In genomic region chr12:51886369-51886768, GRCm38 (mm10) we compare ENCODE assay signal across 22 mouse cellular contexts. TPM values are rescaled to one million over a fixed set of nuclear protein-coding genes. Genes with fewer than 3 reads are reported as not detected.
A peak's percentile ranks its signal among the peaks of the same experiment; 100 is the strongest.
DNase-seq lines count a peak whose midpoint lies in the region; ATAC-seq lines count a peak whose summit lies in the region.
"Had no signal": no experiment of that assay in that cellular context is flagged by ENCODE, and none has a peak within 500 bp of the region (broad histone marks: within the 10 kb centered on the region; RNA-seq: fewer than 3 reads in every experiment).

No protein-coding gene starts in this region.

- ATAC-seq in liver, embryonic 13.5 days (ENCODE audit: low read depth): no peak
- ATAC-seq in liver, embryonic 11.5 days (replicated peaks; ENCODE audit: low FRiP score): no peak
- no peak for ATAC-seq in forebrain, embryonic 15.5 days (replicated peaks)
- ATAC-seq: forebrain, embryonic 13.5 days; liver, embryonic 12.5 days; lung, postnatal 0 days had no signal

- no peak for DNase-seq in liver, embryonic 13.5 days
- no peak for DNase-seq in liver, embryonic 11.5 days (ENCODE audit: low spot score)
- DNase-seq in CD8-positive naive resting alpha-beta T cell, adult 2 months (ENCODE audit: low read depth in 2 of 2, low spot score in 2 of 2): peak; percentile 76 to 77
- peak; percentile 69 to 70 for DNase-seq in natural killer cell, adult 2 months (ENCODE audit: low spot score in 2 of 2)
- peak; percentile 80 for DNase-seq in thymus, postnatal 14 days
- DNase-seq in frontal cortex, postnatal 25 days (ENCODE audit: low spot score in 2 of 2): no peak
- no peak for DNase-seq in cerebellum, postnatal 14 days
- DNase-seq: adrenal gland, adult 2 months; cerebellum, adult 2 months; heart, postnatal 10 days; kidney, adult 8-10 months; kidney, postnatal 14 days; midbrain, embryonic 14.5 days; right cerebral cortex, postnatal 25 days had no signal

- H3K4me3 ChIP-seq in liver, embryonic 13.5 days (replicated peaks): no peak overlapping the region
- H3K4me3 ChIP-seq in liver, embryonic 11.5 days (ENCODE audit: low read depth, low read length): no peak overlapping the region
- H3K4me3 ChIP-seq in forebrain, embryonic 15.5 days: no peak overlapping the region
- H3K4me3 ChIP-seq: embryonic facial prominence, embryonic 10.5 days; forebrain, embryonic 13.5 days; layer of hippocampus, adult 2 months; liver, embryonic 12.5 days; megakaryocyte, embryonic 14.5 days; neural tube, embryonic 15.5 days had no signal

- H3K4me2 ChIP-seq in liver, embryonic 13.5 days: no peak overlapping the region
- H3K4me2 ChIP-seq in liver, embryonic 11.5 days: no peak overlapping the region
- H3K4me2 ChIP-seq in forebrain, embryonic 15.5 days (replicated peaks): no peak overlapping the region
- H3K4me2 ChIP-seq: forebrain, embryonic 13.5 days; liver, embryonic 12.5 days; neural tube, embryonic 15.5 days had no signal

- H3K27ac ChIP-seq in liver, embryonic 13.5 days: peak overlapping the region; percentile 18; the same call in 1 of the 2 replicates
- H3K27ac ChIP-seq in liver, embryonic 11.5 days (ENCODE audit: low read depth, low read length): no peak overlapping the region
- H3K27ac ChIP-seq in forebrain, embryonic 15.5 days (replicated peaks): no peak overlapping the region
- H3K27ac ChIP-seq: embryonic facial prominence, embryonic 10.5 days; forebrain, embryonic 13.5 days; layer of hippocampus, adult 2 months; liver, embryonic 12.5 days; neural tube, embryonic 15.5 days had no signal

- no peak overlapping the region for H3K9ac ChIP-seq in liver, embryonic 13.5 days
- no peak overlapping the region for H3K9ac ChIP-seq in liver, embryonic 11.5 days (ENCODE audit: low read depth, low read length)
- no peak overlapping the region for H3K9ac ChIP-seq in forebrain, embryonic 15.5 days (replicated peaks)
- H3K9ac ChIP-seq: forebrain, embryonic 13.5 days; liver, embryonic 12.5 days; neural tube, embryonic 15.5 days had no signal

- no peaks in the 10 kb centered on the region for H3K27me3 ChIP-seq in liver, embryonic 13.5 days
- H3K27me3 ChIP-seq in liver, embryonic 11.5 days (replicated peaks; ENCODE audit: control insufficient read depth, insufficient read depth, low read length): no peaks in the 10 kb centered on the region
- H3K27me3 ChIP-seq in forebrain, embryonic 15.5 days: no peaks in the 10 kb centered on the region
- H3K27me3 ChIP-seq: forebrain, embryonic 13.5 days; liver, embryonic 12.5 days; megakaryocyte, embryonic 14.5 days; neural tube, embryonic 15.5 days had no signal

- H3K36me3 ChIP-seq in liver, embryonic 13.5 days: peaks cover 79% of the 10 kb centered on the region
- H3K36me3 ChIP-seq in liver, embryonic 11.5 days (ENCODE audit: control insufficient read depth, insufficient read depth, low read length): peaks cover 19% of the 10 kb centered on the region
- H3K36me3 ChIP-seq in forebrain, embryonic 15.5 days: peaks cover 10% of the 10 kb centered on the region; the same call in 1 of the 2 replicates

- WGBS in liver, embryonic 13.5 days (ENCODE audit: insufficient replicate concordance): 87% methylated on average over 6 of the region's 6 CpGs
- WGBS in liver, embryonic 11.5 days: 92% methylated on average over 6 of the region's 6 CpGs
- 90% methylated on average over 6 of the region's 6 CpGs for WGBS in forebrain, embryonic 15.5 days

- H3K4me1 ChIP-seq in liver, embryonic 13.5 days (replicated peaks): peaks cover 30% of the 10 kb centered on the region
- peaks cover 6% of the 10 kb centered on the region for H3K4me1 ChIP-seq in liver, embryonic 11.5 days (replicated peaks; ENCODE audit: control insufficient read depth, insufficient read depth, low read length)
- H3K4me1 ChIP-seq in forebrain, embryonic 15.5 days: peaks cover 3% of the 10 kb centered on the region; the same call in 1 of the 2 replicates
- H3K4me1 ChIP-seq: embryonic facial prominence, embryonic 10.5 days; forebrain, embryonic 13.5 days; neural tube, embryonic 15.5 days had no signal

- H3K9me3 ChIP-seq in liver, embryonic 13.5 days (replicated peaks): no peaks in the 10 kb centered on the region
- H3K9me3 ChIP-seq in liver, embryonic 11.5 days (ENCODE audit: control insufficient read depth, low read length): no peaks in the 10 kb centered on the region
- no peaks in the 10 kb centered on the region for H3K9me3 ChIP-seq in forebrain, embryonic 15.5 days
- H3K9me3 ChIP-seq: embryonic facial prominence, embryonic 10.5 days; forebrain, embryonic 13.5 days; liver, embryonic 12.5 days; megakaryocyte, embryonic 14.5 days; neural tube, embryonic 15.5 days had no signal

RNA-seq across cellular contexts. Expression of gene Hectd1, which starts 57.0 kb away (rescaled TPM):
- 29.6 and 32.1 TPM in 2 replicates for polyA plus RNA-seq in liver, embryonic 13.5 days (2015; fragmentation: Nextera tagmentation; extraction: Ambion mirVana)
- 59.4 and 60.0 TPM in 2 replicates for polyA plus RNA-seq in liver, embryonic 11.5 days (2014; fragmentation: Nextera tagmentation; extraction: Ambion mirVana)
- 38.8 and 42.7 TPM in 2 replicates for polyA plus RNA-seq in forebrain, embryonic 15.5 days (2015; fragmentation: Nextera tagmentation; extraction: Ambion mirVana)

Comparison
In these comparisons a context has a peak if more than half of its experiments do, and no peak if none do; other contexts are left out.
1. DNase-seq: peak in CD8-positive naive resting alpha-beta T cell, adult 2 months (2 of 2), natural killer cell, adult 2 months (2 of 2) and thymus, postnatal 14 days (single experiment); none in liver, embryonic 13.5 days (single experiment), liver, embryonic 11.5 days (single experiment), frontal cortex, postnatal 25 days (0 of 2) and cerebellum, postnatal 14 days (0 of 2).